Mouse (Mus musculus): ENCODE measurements around the gene AU022252. TPM values are rescaled to one million over a fixed set of nuclear protein-coding genes. Genes with fewer than 3 reads are reported as not detected.
A peak's percentile ranks its signal among the peaks of the same experiment; 100 is the strongest.

Gene AU022252
- total RNA-seq, 2 experiments from 2014 or later, result 31.6 to 34.9 TPM

DNA sequence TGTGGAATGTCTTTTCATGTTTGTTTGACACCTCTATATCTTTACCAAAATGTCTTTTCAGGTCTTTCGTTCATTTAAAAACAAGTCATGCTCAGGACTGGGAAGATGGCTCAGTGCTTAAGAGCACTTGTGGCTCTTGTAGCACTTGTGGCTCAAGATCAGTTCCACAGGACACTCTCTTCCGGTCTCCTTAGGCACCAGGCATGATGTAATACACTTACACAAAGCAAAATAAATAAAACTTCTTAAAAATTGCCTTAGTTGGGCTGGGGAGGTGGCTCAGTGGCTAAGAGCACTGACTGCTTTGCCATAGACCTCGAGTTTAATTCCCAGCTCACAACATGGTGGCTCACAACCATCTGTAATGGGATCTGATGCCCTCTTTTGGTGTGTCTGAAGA lies 71.2 kb downstream of the AU022252 start:
- intact Hi-C loops (cut with DNase I), result no loop called here
- no peak for DNase-seq (ENCODE audit: low spot score in 2 of 2)

DNA sequence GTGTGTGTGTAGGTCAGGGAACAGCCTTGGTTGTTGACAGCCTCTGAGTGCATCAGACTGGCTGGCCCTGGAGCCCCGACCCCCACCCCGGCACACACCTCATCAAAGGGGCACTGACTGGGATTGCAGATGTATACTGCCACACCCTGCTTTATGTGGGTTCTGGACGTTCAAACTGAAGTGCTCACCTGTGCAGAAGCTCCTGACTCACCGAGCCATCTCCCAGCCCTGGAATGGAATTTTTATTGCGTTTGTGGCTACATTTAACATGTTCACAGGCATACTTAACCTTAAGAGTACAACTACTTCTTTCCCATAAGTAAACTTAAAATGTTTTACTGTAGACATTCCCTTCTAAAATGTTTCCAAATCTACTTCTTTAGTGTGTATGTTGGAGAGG lies 74.6 kb downstream of the AU022252 start:
- intact Hi-C loops (cut with DNase I), result no loop called here
- no peak for DNase-seq (ENCODE audit: low spot score in 2 of 2)

DNA sequence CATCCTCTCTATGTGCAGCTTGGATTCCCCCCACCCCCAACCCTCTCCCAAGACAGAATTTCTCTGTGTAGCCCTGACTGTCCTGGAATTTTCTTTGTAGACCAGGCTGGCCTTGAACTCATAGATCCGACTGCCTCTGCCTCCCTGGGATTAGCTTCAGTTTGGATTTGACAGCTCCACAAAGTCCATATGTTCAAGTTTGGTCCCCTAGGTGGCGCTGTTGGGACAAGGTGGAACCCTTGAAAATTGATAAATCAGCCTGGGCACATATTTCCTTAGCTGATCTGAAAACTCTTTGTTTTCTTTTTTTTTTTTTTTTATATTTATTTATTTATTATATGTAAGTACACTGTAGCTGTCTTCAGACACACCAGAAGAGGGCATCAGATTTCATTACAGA lies 75.3 kb downstream of the AU022252 start:
- DNase-seq (ENCODE audit: low spot score in 2 of 2), result peak; percentile 45 to 70
- intact Hi-C loops (cut with DNase I), result no loop called here

Other genes starting within 250 kb of the AU022252 start
- gene Slc2a1, start 124.0 kb downstream of the AU022252 start, total RNA-seq (2021), result 100 to 1,000 TPM in 1 of 2 experiments, 10 to 100 TPM in 1; 72.3 to 110 TPM
- 1 to 10 TPM; 6.2 to 8.1 TPM for gene Zfp691, start 58.5 kb downstream of the AU022252 start, total RNA-seq (2021)
- under 1 TPM; 0.15 to 0.27 TPM for gene Ermap, start 42.7 kb downstream of the AU022252 start, total RNA-seq (2021)
- 10 to 100 TPM; 19.7 to 22.1 TPM for gene Svbp, start 37.4 kb downstream of the AU022252 start, total RNA-seq (2021)
- under 1 TPM; 0.48 to 0.55 TPM for gene Tmem269, start 14.5 kb downstream of the AU022252 start, total RNA-seq (2021)
- 1 to 10 TPM; 7.1 to 7.6 TPM for gene P3h1, start 203 bp upstream of the AU022252 start, total RNA-seq (2021)
- under 1 TPM; 0.15 to 0.24 TPM for gene Cldn19, start 22.7 kb upstream of the AU022252 start, total RNA-seq (2021)
- 100 to 1,000 TPM; 441 to 483 TPM for gene Ybx1, start 61.9 kb upstream of the AU022252 start, total RNA-seq (2021)
- 10 to 100 TPM; 18.0 to 19.1 TPM for gene Ppih, start 87.8 kb upstream of the AU022252 start, total RNA-seq (2021)
- gene Ccdc30, start 182.8 kb upstream of the AU022252 start, total RNA-seq (2021), result 10 to 100 TPM; 19.4 to 19.8 TPM
- 1 to 10 TPM; 4.5 to 5.7 TPM for gene Ppcs, start 189.7 kb upstream of the AU022252 start, total RNA-seq (2021)
- under 1 TPM in 1 of 2 experiments, not detected in 1; 0.23 TPM for gene Zmynd12, start 190.1 kb upstream of the AU022252 start, total RNA-seq (2021)